Comparison of ENCODE assay signal across 21 mouse cellular contexts in genomic region chr13:69631111-69631510, GRCm38 (mm10).
"Had no signal": no experiment of that assay in that cellular context is flagged by ENCODE, and none has a peak within 500 bp of the region (broad histone marks: within the 10 kb centered on the region; RNA-seq: fewer than 3 reads in every experiment).

No protein-coding gene starts in this region.

- H3K4me2 ChIP-seq: lung, embryonic 15.5 days; midbrain, embryonic 11.5 days; midbrain, embryonic 13.5 days; neural tube, embryonic 13.5 days; neural tube, embryonic 15.5 days had no signal

- H3K4me1 ChIP-seq: lung, embryonic 15.5 days; megakaryocyte, embryonic 14.5 days; midbrain, embryonic 13.5 days; neural tube, embryonic 13.5 days; neural tube, embryonic 15.5 days had no signal

- ATAC-seq: lung, postnatal 0 days; midbrain, embryonic 13.5 days; midbrain, embryonic 16.5 days had no signal

- H3K27ac ChIP-seq: lung, embryonic 15.5 days; macrophage; midbrain, embryonic 13.5 days; neural tube, embryonic 13.5 days; neural tube, embryonic 15.5 days had no signal

- H3K27me3 ChIP-seq: lung, embryonic 15.5 days; megakaryocyte, embryonic 14.5 days; midbrain, embryonic 13.5 days; neural tube, embryonic 13.5 days; neural tube, embryonic 15.5 days had no signal

- H3K4me3 ChIP-seq: lung, embryonic 15.5 days; megakaryocyte, embryonic 14.5 days; midbrain, embryonic 13.5 days; myocyte; neural tube, embryonic 13.5 days; neural tube, embryonic 15.5 days had no signal

- H3K9me3 ChIP-seq: lung, embryonic 15.5 days; megakaryocyte, embryonic 14.5 days; midbrain, embryonic 13.5 days; neural tube, embryonic 13.5 days; neural tube, embryonic 15.5 days had no signal

- DNase-seq: lung, adult 2 months; lung, postnatal 14 days; lung, postnatal 36 days; retina, postnatal 1 day; right cerebral cortex, adult 18-20 months; right cerebral cortex, postnatal 25 days; right cerebral cortex, postnatal 4 days; spleen, adult 18-20 months; thymus, adult 18-20 months; thymus, postnatal 14 days; thymus, postnatal 36 days had no signal

- H3K9ac ChIP-seq: lung, embryonic 15.5 days; midbrain, embryonic 13.5 days; neural tube, embryonic 13.5 days; neural tube, embryonic 15.5 days had no signal
